Comparison of ENCODE assay signal across 21 mouse cellular contexts in the genomic region with DNA sequence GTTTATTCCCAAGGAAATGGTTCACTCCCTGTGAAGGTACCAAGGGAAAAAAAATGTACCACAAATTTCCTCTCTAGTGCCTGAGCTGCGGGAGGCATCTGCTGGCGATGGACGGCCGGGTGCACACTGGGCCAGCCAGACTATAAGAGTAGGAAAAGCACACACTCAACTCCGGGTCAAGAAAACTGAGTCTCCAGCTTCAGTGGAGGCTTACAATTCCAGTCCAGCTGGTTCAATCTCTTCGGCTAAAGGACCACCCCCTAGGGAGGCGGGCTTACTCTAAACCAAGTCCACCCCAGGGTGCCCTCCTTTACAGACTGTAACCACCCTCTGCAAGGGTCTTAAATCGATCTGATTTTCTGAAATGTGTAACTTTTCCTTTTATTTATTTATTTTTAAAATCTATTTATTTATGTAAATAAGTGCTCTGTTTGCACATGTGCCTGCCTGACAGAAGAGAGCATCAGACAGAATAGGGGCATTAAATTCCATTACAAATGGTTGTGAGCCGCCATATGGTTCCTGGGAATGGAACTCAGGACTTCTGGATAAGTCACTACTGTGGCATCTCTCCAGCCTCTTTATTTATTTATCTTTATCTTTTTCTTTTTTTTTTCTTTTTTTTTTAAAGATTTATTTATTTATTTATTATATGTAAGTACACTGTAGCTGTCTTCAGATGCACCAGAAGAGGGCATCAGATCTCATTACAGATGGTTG.
A peak's percentile ranks its signal among the peaks of the same experiment; 100 is the strongest.
DNase-seq lines count a peak whose midpoint lies in the region; TF ChIP-seq lines count a peak whose summit lies in the region.
"Had no signal": no experiment of that assay in that cellular context is flagged by ENCODE, and none has a peak within 500 bp of the region (broad histone marks: within the 10 kb centered on the region; RNA-seq: fewer than 3 reads in every experiment).

No protein-coding gene starts in this region.

- H3K9me3 ChIP-seq in E14TG2a.4 (ENCODE audit: low read length), result no peaks in the 10 kb centered on the region
- H3K9me3 ChIP-seq: forebrain, embryonic 15.5 days; heart, embryonic 12.5 days; hindbrain, embryonic 12.5 days; limb, embryonic 10.5 days; liver, embryonic 15.5 days; midbrain, embryonic 12.5 days had no signal

- DNase-seq in 3T3-L1 (ENCODE audit: low read depth, low spot score) (peak; percentile 87), ZHBTc4 (ENCODE audit: low read depth, low spot score) (peak; percentile 51)
- DNase-seq in lung, postnatal 10 days, result peak; percentile 57
- no peak for DNase-seq in cerebellum, adult 11 months
- DNase-seq in left cerebral cortex, adult 9 months (ENCODE audit: low spot score in 2 of 2), result no peak
- DNase-seq in right cerebral cortex, postnatal 10 days (ENCODE audit: low spot score in 2 of 2), result no peak
- DNase-seq: adrenal gland, postnatal 10 days; cerebellum, adult 8-10 months; cerebellum, postnatal 36 days; gastrocnemius, postnatal 10 days; heart, adult 11 months; heart, postnatal 10 days; kidney, adult 18-20 months; liver had no signal

- peaks cover 10% of the 10 kb centered on the region for H3K36me3 ChIP-seq in E14TG2a.4 (ENCODE audit: insufficient read depth, low read length)
- H3K36me3 ChIP-seq: forebrain, embryonic 15.5 days; heart, embryonic 12.5 days; hindbrain, embryonic 12.5 days; limb, embryonic 10.5 days; liver, embryonic 15.5 days; midbrain, embryonic 12.5 days had no signal

- TF ChIP-seq CTCF in E14TG2a.4 (conservative IDR thresholded peaks at IDR 0.05; ENCODE audit: low read length), result no peak

- no peaks in the 10 kb centered on the region for H3K27me3 ChIP-seq in E14TG2a.4 (ENCODE audit: insufficient read depth, low read length)

- H3K4me3 ChIP-seq in E14TG2a.4 (replicated peaks; ENCODE audit: low read length), result peak overlapping the region; percentile 87
- H3K4me3 ChIP-seq: forebrain, embryonic 15.5 days; heart, embryonic 12.5 days; hindbrain, embryonic 12.5 days; limb, embryonic 10.5 days; liver, embryonic 15.5 days; midbrain, embryonic 12.5 days had no signal

- peaks cover 42% of the 10 kb centered on the region for H3K4me1 ChIP-seq in E14TG2a.4 (replicated peaks; ENCODE audit: low read depth, low read length)

Comparison
In these comparisons a context has a peak if more than half of its experiments do, and no peak if none do; other contexts are left out.
1. DNase-seq: peak in 3T3-L1 (single experiment), ZHBTc4 (single experiment) and lung, postnatal 10 days (single experiment); none in cerebellum, adult 11 months (single experiment), left cerebral cortex, adult 9 months (0 of 2) and right cerebral cortex, postnatal 10 days (0 of 2).